Mouse (Mus musculus): ENCODE measurements around the gene Dkk2. TPM values are rescaled to one million over a fixed set of nuclear protein-coding genes. Genes with fewer than 3 reads are reported as not detected.

Gene Dkk2
- total and polyA plus RNA-seq, 3 experiments: not detected

DNA sequence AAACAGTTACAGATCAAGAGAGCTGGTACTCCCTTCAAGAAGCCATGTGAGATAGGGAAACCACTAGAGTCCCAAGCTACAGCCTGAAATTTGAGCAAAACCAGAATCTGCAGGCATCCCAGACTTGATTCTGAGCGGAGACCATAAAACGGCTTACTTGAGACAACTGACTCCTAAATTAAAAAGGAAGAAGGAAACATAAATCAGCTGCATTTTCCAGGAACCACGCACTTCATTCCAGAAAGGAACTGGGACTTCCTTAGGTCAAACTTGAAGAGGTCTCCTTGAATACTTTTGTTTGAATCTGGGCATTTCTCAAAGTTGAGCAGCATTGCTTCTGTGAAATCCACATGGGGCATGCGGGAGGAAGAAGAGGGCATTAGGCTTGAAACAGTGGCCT, 55.9 kb downstream of the Dkk2 start:
- no peak overlapping the region for H3K9ac ChIP-seq (ENCODE audit: control insufficient read depth, low read depth, low read length, poor library complexity, severe bottlenecking)
- H3K4me1 ChIP-seq (ENCODE audit: control insufficient read depth in 1 of 2, insufficient read depth in 2 of 2, low read length in 2 of 2): no peaks in the 10 kb centered on the region
- no peaks in the 10 kb centered on the region for H3K27me3 ChIP-seq (ENCODE audit: control insufficient read depth in 1 of 2, insufficient read depth in 2 of 2, low read length in 2 of 2)
- DNase-seq (ENCODE audit: low read depth, low spot score): no peak
- H3K4me3 ChIP-seq (ENCODE audit: control insufficient read depth in 1 of 2, insufficient read depth in 1 of 2, low read depth in 2 of 2, low read length in 2 of 2): no peak overlapping the region
- H3K79me2 ChIP-seq (ENCODE audit: control insufficient read depth, insufficient read depth, low read length, poor library complexity): no peaks in the 10 kb centered on the region
- no peaks in the 10 kb centered on the region for H3K36me3 ChIP-seq (ENCODE audit: control insufficient read depth in 1 of 2, insufficient read depth in 2 of 2, low read length in 2 of 2)
- no peak overlapping the region for H3K27ac ChIP-seq (ENCODE audit: control insufficient read depth, low read depth, low read length)
- no peak for TF ChIP-seq CHD1 (IDR thresholded peaks at IDR 0.05; ENCODE audit: low read depth, low read length)
- TF ChIP-seq USF1 (IDR thresholded peaks at IDR 0.05; ENCODE audit: low read depth, low read length): no peak
- no peak for TF ChIP-seq MAZ (IDR thresholded peaks at IDR 0.05; ENCODE audit: low read depth, low read length)
- no peak for TF ChIP-seq MYC (IDR thresholded peaks at IDR 0.05; ENCODE audit: low read depth, low read length)
- no peak for TF ChIP-seq RCOR1 (IDR thresholded peaks at IDR 0.05; ENCODE audit: low read depth, low read length)
- no peak for TF ChIP-seq ZNF384 (IDR thresholded peaks at IDR 0.05; ENCODE audit: low read depth, low read length)
- TF ChIP-seq EP300 (IDR thresholded peaks at IDR 0.05; ENCODE audit: low read depth in 1 of 2, low read length in 2 of 2): no peak
- TF ChIP-seq MEF2A (IDR thresholded peaks at IDR 0.05; ENCODE audit: extremely low read depth, insufficient replicate concordance, low read depth, low read length, poor library complexity, severe bottlenecking): no peak
- TF ChIP-seq NELFE (IDR thresholded peaks at IDR 0.05; ENCODE audit: low read depth, low read length): no peak
- no peak for TF ChIP-seq ETS1 (IDR thresholded peaks at IDR 0.05; ENCODE audit: low read depth, low read length)
- TF ChIP-seq MYB (IDR thresholded peaks at IDR 0.05; ENCODE audit: low read depth, low read length): no peak
- TF ChIP-seq POLR2AphosphoS5 (IDR thresholded peaks at IDR 0.05; ENCODE audit: borderline replicate concordance, low read depth, low read length): no peak
- no peak for TF ChIP-seq E2F4 (IDR thresholded peaks at IDR 0.05; ENCODE audit: borderline replicate concordance, low read depth, low read length)
- no peak for TF ChIP-seq GATA1 (IDR thresholded peaks at IDR 0.05; ENCODE audit: low read depth, low read length)
- no peak for TF ChIP-seq MAX (IDR thresholded peaks at IDR 0.05; ENCODE audit: low read length)
- no peak for TF ChIP-seq CHD2 (IDR thresholded peaks at IDR 0.05; ENCODE audit: low read length)
- no peaks in the 10 kb centered on the region for H3K9me3 ChIP-seq (replicated peaks; ENCODE audit: insufficient read depth, low read length)

GRCm38 (mm10) chr3:132149446-132150025, 64.4 kb downstream of the Dkk2 start:
- Histone ChIP-seq H3K9ac (ENCODE audit: control insufficient read depth, low read depth, low read length, poor library complexity, severe bottlenecking) (no peak overlapping the region), H3K4me1 (ENCODE audit: control insufficient read depth in 1 of 2, insufficient read depth in 2 of 2, low read length in 2 of 2) (no peaks in the 10 kb centered on the region), H3K27ac (ENCODE audit: control insufficient read depth, low read depth, low read length) (no peak overlapping the region), H3K79me2 (ENCODE audit: control insufficient read depth, insufficient read depth, low read length, poor library complexity) (no peaks in the 10 kb centered on the region), H3K9me3 (replicated peaks; ENCODE audit: insufficient read depth, low read length) (no peaks in the 10 kb centered on the region), H3K36me3 (ENCODE audit: control insufficient read depth in 1 of 2, insufficient read depth in 2 of 2, low read length in 2 of 2) (no peaks in the 10 kb centered on the region), H3K27me3 (ENCODE audit: control insufficient read depth in 1 of 2, insufficient read depth in 2 of 2, low read length in 2 of 2) (no peaks in the 10 kb centered on the region), H3K4me3 (ENCODE audit: control insufficient read depth in 1 of 2, insufficient read depth in 1 of 2, low read depth in 2 of 2, low read length in 2 of 2) (no peak overlapping the region)
- TF ChIP-seq TBP (IDR thresholded peaks at IDR 0.05; ENCODE audit: low read depth, low read length): no peak
- TF ChIP-seq EP300 (IDR thresholded peaks at IDR 0.05; ENCODE audit: low read depth in 1 of 2, low read length in 2 of 2): no peak
- no peak for DNase-seq (ENCODE audit: low read depth, low spot score)
